Mouse (Mus musculus): ENCODE data around the gene 1110017D15Rik. TPM values are rescaled to one million over a fixed set of nuclear protein-coding genes. Genes with fewer than 3 reads are reported as not detected.

Gene 1110017D15Rik
- polyA plus RNA-seq, 1 experiment, result not detected

DNA sequence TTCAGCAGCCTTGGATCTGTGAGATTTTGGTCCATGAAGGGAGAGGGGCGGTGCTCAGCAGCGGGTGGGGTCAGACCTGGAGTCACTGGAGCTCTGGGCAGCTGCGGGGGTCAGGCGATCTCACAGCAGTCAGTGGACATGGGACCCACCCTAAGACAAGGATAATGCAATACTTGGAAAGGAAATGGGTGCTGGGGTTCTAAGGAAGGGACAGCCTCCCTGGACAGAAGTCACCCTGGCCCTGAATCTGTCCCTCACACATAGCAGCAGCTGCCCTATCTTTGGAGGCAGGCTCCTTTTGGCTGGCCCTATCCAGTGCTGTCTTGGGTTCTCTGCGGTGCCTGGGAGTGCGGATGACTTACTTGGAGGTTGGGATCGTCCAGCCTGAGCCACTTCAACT, 6.7 kb upstream of the 1110017D15Rik start:
- no peak for TF ChIP-seq CTCF (IDR thresholded peaks at IDR 0.05; ENCODE audit: control insufficient read depth, insufficient read depth, low read length)
- Histone ChIP-seq H3K4me1 (ENCODE audit: control insufficient read depth, insufficient read depth, low read length) (no peaks in the 10 kb centered on the region), H3K4me3 (replicated peaks; ENCODE audit: control insufficient read depth, low read depth, low read length) (no peak overlapping the region), H3K27ac (ENCODE audit: control insufficient read depth, insufficient read depth, low read depth, low read length, poor library complexity) (no peak overlapping the region)
- WGBS, result 78% methylated on average over 7 of the region's 7 CpGs

DNA sequence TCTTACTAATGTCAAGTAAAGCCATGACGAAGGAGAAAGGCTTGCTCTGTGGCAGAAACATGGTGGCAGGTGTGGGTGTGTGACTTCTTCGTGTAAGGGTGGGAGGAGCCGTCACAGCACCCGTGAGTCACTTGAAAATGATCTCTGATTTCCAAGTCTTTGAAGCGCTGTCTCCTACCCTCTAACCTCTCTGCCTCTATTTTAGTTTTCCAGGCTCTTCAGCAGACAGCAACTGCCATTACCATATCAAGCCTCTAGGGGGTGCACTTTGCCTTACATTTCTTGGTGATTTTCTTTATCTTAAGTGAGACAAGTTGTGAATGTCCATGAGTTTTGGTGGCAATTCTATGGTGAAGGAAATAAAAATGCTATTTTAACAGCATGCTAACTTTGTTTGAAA, 5.7 kb upstream of the 1110017D15Rik start:
- no peak for TF ChIP-seq CTCF (IDR thresholded peaks at IDR 0.05; ENCODE audit: control insufficient read depth, insufficient read depth, low read length)
- TF ChIP-seq POLR2A (IDR thresholded peaks at IDR 0.05; ENCODE audit: borderline replicate concordance, control insufficient read depth, low read depth, low read length), result no peak
- 68% methylated on average over 5 of the region's 5 CpGs for WGBS
- H3K27ac ChIP-seq (ENCODE audit: control insufficient read depth, insufficient read depth, low read depth, low read length, poor library complexity), result no peak overlapping the region
- H3K4me1 ChIP-seq (ENCODE audit: control insufficient read depth, insufficient read depth, low read length), result no peaks in the 10 kb centered on the region
- H3K4me3 ChIP-seq (replicated peaks; ENCODE audit: control insufficient read depth, low read depth, low read length), result no peak overlapping the region

DNA sequence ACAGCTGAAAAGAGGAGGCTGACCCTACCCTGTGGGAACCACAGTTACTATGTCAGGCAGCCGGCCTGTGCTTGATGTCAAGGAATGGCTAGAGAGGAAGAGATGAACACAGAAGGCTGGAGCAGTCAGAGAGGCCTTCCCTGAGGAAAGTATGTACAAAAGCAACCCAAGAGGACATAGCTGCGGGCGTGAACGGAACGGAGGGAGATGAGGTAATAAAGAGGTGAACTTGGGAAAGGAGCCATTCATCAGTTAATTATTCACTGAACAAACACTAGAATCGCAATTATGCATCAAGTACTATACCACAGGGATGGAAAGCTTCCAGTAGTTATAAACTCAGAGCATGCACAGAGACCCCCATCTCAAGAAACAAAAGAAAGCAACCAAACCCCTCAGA, 5.0 kb upstream of the 1110017D15Rik start:
- Histone ChIP-seq H3K4me1 (ENCODE audit: control insufficient read depth, insufficient read depth, low read length) (no peaks in the 10 kb centered on the region), H3K27ac (ENCODE audit: control insufficient read depth, insufficient read depth, low read depth, low read length, poor library complexity) (no peak overlapping the region), H3K4me3 (replicated peaks; ENCODE audit: control insufficient read depth, low read depth, low read length) (no peak overlapping the region)
- 90% methylated on average over 6 of the region's 6 CpGs for WGBS
- no peak for TF ChIP-seq POLR2A (IDR thresholded peaks at IDR 0.05; ENCODE audit: borderline replicate concordance, control insufficient read depth, low read depth, low read length)
- TF ChIP-seq CTCF (IDR thresholded peaks at IDR 0.05; ENCODE audit: control insufficient read depth, insufficient read depth, low read length), result no peak

DNA sequence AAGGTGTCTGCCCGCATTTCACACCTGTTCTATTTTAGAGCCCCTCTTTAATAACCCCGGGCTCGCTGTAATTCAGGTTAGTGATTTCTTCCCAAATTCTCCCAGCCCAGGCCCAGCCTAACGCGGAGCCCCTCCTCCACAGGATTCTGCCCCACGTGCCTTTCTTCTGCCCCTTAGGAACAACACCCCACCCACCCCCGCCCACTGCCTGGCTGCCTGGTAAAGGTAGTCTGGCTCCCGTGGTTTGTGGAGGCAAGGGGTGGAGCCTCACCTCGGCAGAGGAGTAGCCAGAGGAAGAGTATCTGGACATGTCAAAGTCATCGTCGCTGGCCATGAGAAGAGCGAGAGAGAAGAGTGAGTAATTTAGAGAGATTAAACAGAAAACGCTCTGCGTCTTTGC, 3.5 kb upstream of the 1110017D15Rik start:
- Histone ChIP-seq H3K4me3 (replicated peaks; ENCODE audit: control insufficient read depth, low read depth, low read length) (no peak overlapping the region), H3K4me1 (ENCODE audit: control insufficient read depth, insufficient read depth, low read length) (no peaks in the 10 kb centered on the region), H3K27ac (ENCODE audit: control insufficient read depth, insufficient read depth, low read depth, low read length, poor library complexity) (no peak overlapping the region)
- 68% methylated on average over 14 of the region's 14 CpGs for WGBS
- TF ChIP-seq CTCF (IDR thresholded peaks at IDR 0.05; ENCODE audit: control insufficient read depth, insufficient read depth, low read length), result no peak
- TF ChIP-seq POLR2A (IDR thresholded peaks at IDR 0.05; ENCODE audit: borderline replicate concordance, control insufficient read depth, low read depth, low read length), result no peak

DNA sequence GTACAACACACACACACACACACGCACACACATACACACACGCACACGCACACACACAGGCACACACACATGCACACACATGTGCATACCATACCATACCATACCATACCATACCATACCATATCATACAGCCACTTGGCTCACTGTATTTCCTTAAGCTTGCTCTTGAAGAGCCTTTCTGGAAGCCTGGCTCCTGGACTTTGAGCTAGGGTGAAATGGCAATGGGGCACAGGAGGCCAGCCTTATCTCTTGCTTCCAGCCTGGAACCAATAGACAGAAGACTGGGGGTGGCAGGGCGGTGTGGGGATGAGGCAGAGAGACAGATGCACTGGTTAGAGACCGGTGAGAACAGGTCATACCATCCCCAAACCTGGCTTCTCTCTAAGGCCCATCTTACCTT, 2.1 kb upstream of the 1110017D15Rik start:
- no peak overlapping the region for H3K27ac ChIP-seq (ENCODE audit: control insufficient read depth, insufficient read depth, low read depth, low read length, poor library complexity)
- 94% methylated on average over 5 of the region's 5 CpGs for WGBS

DNA sequence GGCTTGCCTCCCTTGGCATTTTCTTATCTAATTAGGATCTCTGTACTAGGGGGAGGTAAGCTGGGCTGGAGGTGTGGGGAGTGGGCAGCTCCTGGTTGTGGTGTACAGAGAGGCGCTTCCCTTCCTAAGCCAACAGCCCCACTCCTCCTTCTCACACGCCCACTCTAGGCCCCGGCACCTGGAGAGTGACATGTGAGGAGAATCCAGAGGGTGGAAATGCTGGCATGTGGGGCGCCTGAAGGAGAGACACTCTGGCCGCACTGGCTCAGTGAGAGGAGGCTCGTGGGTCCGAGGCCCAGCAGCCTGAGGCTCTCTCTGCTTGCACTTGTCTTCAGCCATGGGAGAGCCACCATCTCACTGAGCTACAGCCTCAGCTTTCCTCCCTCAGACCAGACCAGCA, 1.2 kb upstream of the 1110017D15Rik start:
- Histone ChIP-seq H3K27ac (ENCODE audit: control insufficient read depth, insufficient read depth, low read depth, low read length, poor library complexity) (no peak overlapping the region), H3K4me1 (ENCODE audit: control insufficient read depth, insufficient read depth, low read length) (no peaks in the 10 kb centered on the region), H3K4me3 (replicated peaks; ENCODE audit: control insufficient read depth, low read depth, low read length) (no peak overlapping the region)
- TF ChIP-seq POLR2A (IDR thresholded peaks at IDR 0.05; ENCODE audit: borderline replicate concordance, control insufficient read depth, low read depth, low read length) (no peak), CTCF (IDR thresholded peaks at IDR 0.05; ENCODE audit: control insufficient read depth, insufficient read depth, low read length) (no peak)
- WGBS, result 84% methylated on average over 7 of the region's 7 CpGs

More for the DNA sequence above, 2.1 kb upstream of the 1110017D15Rik start:
- Histone ChIP-seq H3K4me3 (replicated peaks; ENCODE audit: control insufficient read depth, low read depth, low read length) (no peak overlapping the region), H3K4me1 (ENCODE audit: control insufficient read depth, insufficient read depth, low read length) (no peaks in the 10 kb centered on the region)
- TF ChIP-seq POLR2A (IDR thresholded peaks at IDR 0.05; ENCODE audit: borderline replicate concordance, control insufficient read depth, low read depth, low read length), result no peak
- TF ChIP-seq CTCF (IDR thresholded peaks at IDR 0.05; ENCODE audit: control insufficient read depth, insufficient read depth, low read length), result no peak

DNA sequence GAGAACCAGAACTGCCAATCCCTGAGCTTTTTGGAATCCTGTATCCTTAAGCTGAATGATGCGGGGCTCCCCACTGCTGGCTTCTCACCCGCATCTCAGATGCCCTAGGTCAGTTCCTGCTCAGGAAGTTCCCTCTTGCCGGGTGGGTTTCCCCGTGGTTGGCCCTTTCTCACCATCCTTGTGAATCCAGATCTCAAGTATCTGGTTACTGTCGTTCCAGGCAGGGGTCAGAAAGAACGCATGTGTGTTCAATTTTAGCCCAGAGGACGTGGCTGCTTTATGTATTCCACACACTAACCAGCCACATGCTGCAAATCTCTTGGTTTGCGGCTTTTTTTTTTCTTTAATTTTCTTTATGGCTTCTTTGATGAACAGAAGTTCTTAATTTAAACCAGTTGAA, 3.4 kb downstream of the 1110017D15Rik start:
- TF ChIP-seq POLR2A (IDR thresholded peaks at IDR 0.05; ENCODE audit: borderline replicate concordance, control insufficient read depth, low read depth, low read length), result no peak
- TF ChIP-seq CTCF (IDR thresholded peaks at IDR 0.05; ENCODE audit: control insufficient read depth, insufficient read depth, low read length), result no peak
- H3K4me1 ChIP-seq (ENCODE audit: control insufficient read depth, insufficient read depth, low read length), result no peaks in the 10 kb centered on the region
- no peak overlapping the region for H3K27ac ChIP-seq (ENCODE audit: control insufficient read depth, insufficient read depth, low read depth, low read length, poor library complexity)
- H3K4me3 ChIP-seq (replicated peaks; ENCODE audit: control insufficient read depth, low read depth, low read length), result no peak overlapping the region
- WGBS, result 25% methylated on average over 8 of the region's 8 CpGs

DNA sequence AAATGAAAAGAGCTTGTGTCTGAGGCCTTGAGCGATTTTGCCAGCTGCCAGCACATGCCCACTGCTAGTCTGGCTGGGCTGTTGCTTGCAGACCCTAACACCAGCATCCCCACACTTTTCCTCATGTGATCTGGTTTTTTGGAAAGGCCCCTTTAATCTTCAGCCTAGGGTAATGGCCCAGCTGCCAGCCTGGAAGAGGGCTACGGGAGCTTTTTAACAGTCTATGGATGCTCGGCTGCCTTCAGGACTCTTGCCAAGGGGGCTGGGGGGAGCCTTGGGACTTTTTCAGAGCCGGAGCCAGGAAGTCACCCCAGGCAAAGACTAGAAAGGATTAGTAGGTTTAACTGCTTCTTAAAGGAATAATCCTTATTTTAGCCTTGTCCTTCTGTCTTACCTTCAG, 3.8 kb downstream of the 1110017D15Rik start:
- H3K4me1 ChIP-seq (ENCODE audit: control insufficient read depth, insufficient read depth, low read length), result no peaks in the 10 kb centered on the region
- H3K4me3 ChIP-seq (replicated peaks; ENCODE audit: control insufficient read depth, low read depth, low read length), result no peak overlapping the region
- 50% methylated on average over 4 of the region's 4 CpGs for WGBS
- TF ChIP-seq CTCF (IDR thresholded peaks at IDR 0.05; ENCODE audit: control insufficient read depth, insufficient read depth, low read length), result no peak
- no peak for TF ChIP-seq POLR2A (IDR thresholded peaks at IDR 0.05; ENCODE audit: borderline replicate concordance, control insufficient read depth, low read depth, low read length)
- no peak overlapping the region for H3K27ac ChIP-seq (ENCODE audit: control insufficient read depth, insufficient read depth, low read depth, low read length, poor library complexity)

DNA sequence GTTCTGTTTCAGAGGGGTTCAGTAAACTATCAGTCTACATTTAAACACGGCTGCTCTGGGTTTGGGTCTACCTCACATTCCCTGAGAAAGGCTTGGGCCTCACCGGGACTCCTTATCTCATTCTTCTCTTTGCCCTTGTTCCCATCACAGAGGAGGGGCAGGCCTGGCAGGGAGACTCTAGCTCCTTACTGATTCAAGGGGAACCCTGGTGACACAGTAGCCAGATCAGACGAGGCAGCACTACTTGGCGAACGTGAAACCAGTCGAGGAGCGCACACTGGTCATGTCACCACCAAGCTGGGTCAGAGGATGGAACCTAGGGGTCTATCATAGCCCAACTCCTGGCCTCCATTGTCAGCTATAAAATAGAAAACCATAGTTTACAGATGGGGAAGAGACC, 9.1 kb downstream of the 1110017D15Rik start:
- TF ChIP-seq CTCF (IDR thresholded peaks at IDR 0.05; ENCODE audit: control insufficient read depth, insufficient read depth, low read length), result no peak
- TF ChIP-seq POLR2A (IDR thresholded peaks at IDR 0.05; ENCODE audit: borderline replicate concordance, control insufficient read depth, low read depth, low read length), result no peak
- Histone ChIP-seq H3K4me3 (replicated peaks; ENCODE audit: control insufficient read depth, low read depth, low read length) (no peak overlapping the region), H3K27ac (ENCODE audit: control insufficient read depth, insufficient read depth, low read depth, low read length, poor library complexity) (no peak overlapping the region), H3K4me1 (ENCODE audit: control insufficient read depth, insufficient read depth, low read length) (peaks cover 2% of the 10 kb centered on the region; the same call in 1 of the 2 replicates)
- WGBS, result 52% methylated on average over 7 of the region's 7 CpGs
